In the genomic region with DNA sequence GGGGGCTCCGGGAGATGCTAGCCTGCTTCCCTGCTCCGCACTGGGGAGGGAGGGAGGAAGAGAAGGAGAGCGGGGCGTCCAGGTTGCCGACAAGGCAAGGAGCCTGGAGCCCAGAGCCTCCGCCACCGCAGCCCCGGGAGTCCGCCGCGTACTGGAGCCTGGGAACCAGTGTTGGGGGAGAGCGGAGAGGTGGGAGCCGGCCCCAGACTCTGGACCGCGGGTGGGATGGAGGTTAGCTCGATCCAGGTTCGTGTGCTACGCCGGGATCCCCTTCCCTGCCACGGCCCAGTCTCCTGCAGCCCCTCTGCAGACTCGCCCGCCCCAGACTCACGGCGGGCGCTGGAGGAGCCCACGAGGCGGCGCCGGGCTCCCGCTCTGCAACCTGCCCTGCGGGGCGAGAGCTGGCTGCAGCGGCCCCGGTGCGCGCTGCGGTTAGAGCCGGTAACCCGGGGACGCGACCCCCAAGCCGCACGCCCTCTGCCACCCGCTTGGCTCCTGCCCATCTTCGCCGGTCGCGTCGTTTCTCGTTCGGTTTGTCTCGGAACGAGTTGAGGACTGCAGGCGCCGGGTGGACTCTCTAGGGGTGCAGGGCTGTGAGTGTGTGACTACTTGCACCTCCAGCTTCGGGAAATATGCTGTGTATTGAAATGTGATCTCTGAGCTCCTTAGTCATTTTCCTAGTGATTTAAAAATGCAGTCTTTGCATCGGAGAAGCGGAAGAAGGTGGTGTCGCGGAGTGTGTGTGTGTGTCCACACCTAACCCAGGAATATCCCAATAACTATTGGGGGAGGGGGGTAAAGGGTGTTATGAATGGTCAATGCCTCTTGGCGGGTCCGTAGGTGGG, we compare ENCODE assay signal across 8 mouse cellular contexts. TPM values are rescaled to one million over a fixed set of nuclear protein-coding genes. Genes with fewer than 3 reads are reported as not detected.
A peak's percentile ranks its signal among the peaks of the same experiment; 100 is the strongest.
DNase-seq lines count a peak whose midpoint lies in the region; ATAC-seq and TF ChIP-seq lines count a peak whose summit lies in the region.

No protein-coding gene starts in this region.

- peak overlapping the region; percentile 5; the same call in 1 of the 2 replicates for H3K27ac ChIP-seq in ES-E14 (ENCODE audit: insufficient read depth, low read depth, low read length, poor library complexity, severe bottlenecking)
- no peak overlapping the region for H3K27ac ChIP-seq in small intestine, adult 2 months (ENCODE audit: insufficient read depth, low read depth, low read length)

- H3K4me3 ChIP-seq in E14TG2a.4 (replicated peaks; ENCODE audit: low read length) (peak overlapping the region; percentile 91), ES-E14 (ENCODE audit: insufficient read depth in 1 of 2, low read depth in 1 of 2, low read length in 2 of 2, poor library complexity in 1 of 2, severe bottlenecking in 1 of 2) (peak overlapping the region; percentile 70 to 86)
- H3K4me3 ChIP-seq in small intestine, adult 2 months (ENCODE audit: low read depth, low read length) = peak overlapping the region; percentile 58

- no peak for TF ChIP-seq CTCF in E14TG2a.4 (conservative IDR thresholded peaks at IDR 0.05; ENCODE audit: low read length)
- no peak for TF ChIP-seq CTCF in small intestine, adult 2 months (IDR thresholded peaks at IDR 0.05; ENCODE audit: extremely low read depth, insufficient read length, insufficient replicate concordance, low read depth, low read length)

- peaks cover 29% of the 10 kb centered on the region for H3K27me3 ChIP-seq in E14TG2a.4 (ENCODE audit: insufficient read depth, low read length)
- H3K27me3 ChIP-seq in small intestine, adult 2 months (ENCODE audit: control insufficient read depth, insufficient read depth, low read length) = peaks cover 30% of the 10 kb centered on the region

- WGBS in small intestine, adult 2 months = 3% methylated on average over 60 of the region's 62 CpGs

- intact Hi-C loops in heart, postnatal 10 days (cut with DNase I) = loop anchor here (2.0 to 10.0 kb wide), 2 partner anchors 144 to 344 kb away; no protein-coding TSS in a partner anchor

- H3K9me3 ChIP-seq in E14TG2a.4 (ENCODE audit: low read length) (no peaks in the 10 kb centered on the region), ES-E14 (ENCODE audit: control insufficient read depth, insufficient read depth, low read depth, low read length) (no peaks in the 10 kb centered on the region)

- no peak for TF ChIP-seq POLR2A in small intestine, adult 2 months (IDR thresholded peaks at IDR 0.05; ENCODE audit: low read depth, low read length)

- peak overlapping the region; percentile 83 for H3K9ac ChIP-seq in ES-E14 (ENCODE audit: insufficient read depth, low read depth, low read length, poor library complexity, severe bottlenecking)

- H3K36me3 ChIP-seq in E14TG2a.4 (ENCODE audit: insufficient read depth, low read length) (no peaks in the 10 kb centered on the region), ES-E14 (ENCODE audit: control insufficient read depth, insufficient read depth, low read length, poor library complexity, severe bottlenecking) (no peaks in the 10 kb centered on the region)
- H3K36me3 ChIP-seq in small intestine, adult 2 months (ENCODE audit: control insufficient read depth, insufficient read depth, low read length) = no peaks in the 10 kb centered on the region

- in situ Hi-C loops in ES-E14 (cut with MboI; ENCODE audit: low sequenced_read_pairs in 2 of 2, unreplicated experiment in 2 of 2) = no loop called here

- no peak for ATAC-seq in monocyte, adult 5-6 weeks (replicated peaks; ENCODE audit: insufficient number of reproducible peaks, low FRiP score, low TSS enrichment, poor library complexity, severe bottlenecking)

- no peak for DNase-seq in ES-E14 (ENCODE audit: low read depth, low spot score)
- peak; percentile 74 for DNase-seq in embryo, embryonic 9.5 days (ENCODE audit: extremely low spot score)
- peak; percentile 41 to 55 for DNase-seq in heart, postnatal 10 days
- DNase-seq in kidney, postnatal 4 days = peak; percentile 70 to 82
- DNase-seq in lung, postnatal 14 days = peak; percentile 17

- H3K4me1 ChIP-seq in E14TG2a.4 (replicated peaks; ENCODE audit: low read depth, low read length) (peaks cover 66% of the 10 kb centered on the region), ES-E14 (ENCODE audit: control insufficient read depth in 2 of 2, insufficient read depth in 2 of 2, low read length in 2 of 2, poor library complexity in 1 of 2) (peaks cover 8 to 13% of the 10 kb centered on the region in 2 experiments)
- no peaks in the 10 kb centered on the region for H3K4me1 ChIP-seq in small intestine, adult 2 months (ENCODE audit: control insufficient read depth, insufficient read depth, insufficient read length, low read length)

TF ChIP-seq in ES-E14, 5 proteins besides CTCF, POLR2A, EP300 and RAD21:
- no peak for TF ChIP-seq HCFC1 (IDR thresholded peaks at IDR 0.05; ENCODE audit: borderline replicate concordance, insufficient read depth, low read length)
- no peak for TF ChIP-seq ZC3H11A (IDR thresholded peaks at IDR 0.05; ENCODE audit: borderline replicate concordance, low read depth, low read length)
- no peak for TF ChIP-seq ZNF384 (IDR thresholded peaks at IDR 0.05; ENCODE audit: low read depth, low read length)
- TF ChIP-seq MAFK (IDR thresholded peaks at IDR 0.05; ENCODE audit: insufficient read depth, low read depth, low read length) = no peak
- no peak for TF ChIP-seq CHD2 (IDR thresholded peaks at IDR 0.05; ENCODE audit: low read depth, low read length)
TF ChIP-seq in ES-E14: peak in this region for 0.

RNA-seq across cellular contexts. Expression of gene Tenm4, which starts 39.7 kb away (rescaled TPM):
- total RNA-seq in ES-E14 (2012; rRNA removed) = 38.9 and 72.4 TPM in 2 replicates
- total RNA-seq in heart, postnatal 10 days (2021) = 1 to 10 TPM; 4.2 to 5.0 TPM
- polyA plus RNA-seq in small intestine, adult 2 months (2012; rRNA removed) = 0.47 and 0.79 TPM in 2 replicates
- 0.38 TPM in 1 of 3 replicates, not detected in the others for total RNA-seq in monocyte, adult 5-6 weeks (2017)
